Mouse (Mus musculus) CH12F3 (cell line): ENCODE data around the gene Arhgef33.
"Not testable (repeated sequence)": the region's sequence is repeated elsewhere in the genome, so short reads cannot be mapped to it uniquely, and the experiment has no call there.

Experiments used
- in situ Hi-C: fragments of 300-500 bp; cut with MboI; formaldehyde crosslinking; loops from 2 replicates; pipeline ENCODE4 v1.14.3; 2020; ENCODE audit warnings: low sequenced_read_pairs

The Arhgef33 gene

GRCm38 (mm10) chr17:80307251-80307650 lies at the start of gene Arhgef33:
Gene Arhgef33 (plus strand): TSS chr17:80307407.
- in situ Hi-C loops: no loop called here

DNA sequence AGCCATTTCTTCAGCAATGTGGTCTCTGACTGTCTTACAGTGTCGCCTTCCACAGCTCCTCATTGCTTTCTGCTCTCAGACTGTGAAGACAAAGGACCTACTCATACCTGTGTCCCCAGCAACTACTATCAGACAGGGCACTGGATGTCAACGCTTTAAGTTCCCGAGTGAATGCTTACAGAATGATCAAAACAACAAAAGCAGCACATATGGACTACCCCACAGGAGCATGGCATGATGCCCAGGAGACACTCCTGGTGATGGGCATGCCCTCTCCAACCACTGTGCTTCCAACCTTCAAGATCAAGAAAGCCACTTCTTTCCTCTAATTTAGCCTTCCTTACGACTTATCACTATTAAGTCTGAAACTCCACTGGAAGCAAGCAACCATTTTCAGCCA lies 40.1 kb upstream of the Arhgef33 start:
- in situ Hi-C loops: no loop called here

- in situ Hi-C loops: no loop called here
Observed at GRCm38 (mm10) chr17:80268151-80268550, 39.1 kb upstream of the Arhgef33 start.

DNA sequence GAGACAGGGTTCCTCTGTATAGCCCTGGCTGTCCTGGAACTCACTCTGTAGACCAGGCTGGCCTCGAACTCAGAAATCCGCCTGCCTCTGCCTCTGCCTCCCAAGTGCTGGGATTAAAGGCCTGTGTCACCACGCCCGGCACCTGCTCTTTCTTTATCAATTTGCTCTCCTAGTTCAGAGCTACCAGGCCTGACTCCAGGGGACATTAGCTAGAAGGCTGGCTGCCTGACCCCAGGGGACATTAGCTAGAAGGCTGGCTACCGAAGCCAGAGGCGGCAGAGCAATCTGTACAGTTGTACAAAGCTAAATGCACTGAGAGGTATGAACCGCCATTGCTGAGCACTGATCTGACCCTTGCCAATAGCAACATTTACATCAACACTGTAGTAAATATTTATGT lies 36.6 kb upstream of the Arhgef33 start:
- in situ Hi-C loops: not testable (repeated sequence)

DNA sequence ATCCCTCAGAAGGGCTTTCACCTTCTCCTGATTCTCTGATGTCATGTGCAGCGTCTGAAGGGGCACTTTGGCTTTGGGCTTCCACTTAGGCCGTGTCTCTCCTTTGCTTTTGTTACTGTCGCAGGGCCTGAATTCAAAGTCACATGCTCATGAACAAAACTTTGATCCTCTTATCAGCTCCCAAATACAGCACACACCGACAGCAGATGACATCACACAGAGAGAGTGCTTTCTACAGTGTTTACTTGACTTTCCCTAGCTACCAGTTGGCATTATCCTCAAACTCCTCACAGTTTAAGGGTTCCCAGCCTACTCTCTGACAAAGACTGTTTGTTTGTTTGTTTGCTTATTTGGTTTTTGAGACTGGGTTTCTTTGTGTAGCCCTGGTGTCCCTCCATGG lies 29.0 kb upstream of the Arhgef33 start:
- in situ Hi-C loops: loop anchor here (25.0 kb wide), 1 partner anchor 284 kb away; no protein-coding TSS in a partner anchor

- in situ Hi-C loops: loop anchor here (25.0 kb wide), 1 partner anchor 283 kb away; no protein-coding TSS in a partner anchor
Observed at GRCm38 (mm10) chr17:80279340-80280070, 27.7 kb upstream of the Arhgef33 start.

GRCm38 (mm10) chr17:80284446-80284845 lies 22.8 kb upstream of the Arhgef33 start:
- in situ Hi-C loops: loop anchor here (25.0 kb wide), 1 partner anchor 278 kb away; no protein-coding TSS in a partner anchor

- in situ Hi-C loops: loop anchor here (25.0 kb wide), 1 partner anchor 274 kb away; no protein-coding TSS in a partner anchor
Observed at GRCm38 (mm10) chr17:80288012-80288411, 19.2 kb upstream of the Arhgef33 start.

- in situ Hi-C loops: loop anchor here (25.0 kb wide), 1 partner anchor 273 kb away; no protein-coding TSS in a partner anchor
Observed at GRCm38 (mm10) chr17:80289280-80290073, 17.7 kb upstream of the Arhgef33 start.

- in situ Hi-C loops: loop anchor here (25.0 kb wide), 1 partner anchor 272 kb away; no protein-coding TSS in a partner anchor
Observed at GRCm38 (mm10) chr17:80290074-80290657, 17.0 kb upstream of the Arhgef33 start, which contains the start of the genes Morn2 and Dhx57. Gene Morn2 (plus strand): TSS chr17:80290203. Gene Dhx57 (minus strand): TSS chr17:80290476.

- in situ Hi-C loops: loop anchor here (25.0 kb wide), 1 partner anchor 271 kb away; no protein-coding TSS in a partner anchor
Observed at GRCm38 (mm10) chr17:80291148-80291547, 16.1 kb upstream of the Arhgef33 start.

GRCm38 (mm10) chr17:80295258-80295657 lies 11.9 kb upstream of the Arhgef33 start:
- in situ Hi-C loops: loop anchor here (25.0 kb wide), 1 partner anchor 267 kb away; no protein-coding TSS in a partner anchor

DNA sequence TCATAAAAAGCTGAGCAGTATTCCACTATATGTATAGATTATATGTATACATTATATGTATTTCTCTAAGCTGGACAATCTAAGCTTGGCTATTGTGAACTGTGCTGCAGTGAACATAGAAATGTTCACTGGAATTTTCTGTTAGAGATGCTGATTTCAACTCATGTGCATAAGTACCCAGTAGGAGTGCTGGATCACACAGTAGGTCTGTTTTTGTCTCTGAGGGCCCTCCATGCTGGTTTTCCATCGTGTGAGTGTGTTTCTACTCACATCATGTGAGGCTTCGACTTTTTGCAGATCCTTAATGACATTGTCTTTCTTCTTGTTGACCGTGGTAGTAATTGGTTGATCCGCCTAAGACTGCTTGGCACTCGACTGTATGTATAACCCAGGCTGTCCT lies 8.4 kb upstream of the Arhgef33 start:
- in situ Hi-C loops: loop anchor here (25.0 kb wide), 1 partner anchor 263 kb away; no protein-coding TSS in a partner anchor

- in situ Hi-C loops: no loop called here
Observed at GRCm38 (mm10) chr17:80311761-80312160, 4.6 kb downstream of the Arhgef33 start.

DNA sequence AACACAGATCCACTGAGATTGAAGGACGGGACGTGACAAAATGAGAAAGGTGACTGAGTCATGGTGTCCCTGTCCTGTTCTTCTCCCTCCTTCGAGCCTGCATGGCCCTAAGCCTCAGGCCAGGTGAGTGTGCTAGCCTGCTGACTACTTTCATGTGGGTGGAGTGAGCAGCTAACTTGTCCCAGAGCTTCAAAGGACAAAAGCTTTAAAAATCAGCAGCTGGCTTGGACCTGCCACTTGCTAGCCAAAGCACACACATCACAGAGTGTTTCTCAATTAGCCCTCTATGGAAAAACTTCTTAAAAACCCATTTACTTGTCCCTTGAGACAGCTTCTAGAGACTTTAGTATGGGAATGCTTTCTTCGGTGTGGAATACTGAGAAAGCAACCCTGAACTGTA lies 5.2 kb downstream of the Arhgef33 start:
- in situ Hi-C loops: no loop called here

- in situ Hi-C loops: no loop called here
Observed at GRCm38 (mm10) chr17:80322228-80322627, 15.0 kb downstream of the Arhgef33 start.

DNA sequence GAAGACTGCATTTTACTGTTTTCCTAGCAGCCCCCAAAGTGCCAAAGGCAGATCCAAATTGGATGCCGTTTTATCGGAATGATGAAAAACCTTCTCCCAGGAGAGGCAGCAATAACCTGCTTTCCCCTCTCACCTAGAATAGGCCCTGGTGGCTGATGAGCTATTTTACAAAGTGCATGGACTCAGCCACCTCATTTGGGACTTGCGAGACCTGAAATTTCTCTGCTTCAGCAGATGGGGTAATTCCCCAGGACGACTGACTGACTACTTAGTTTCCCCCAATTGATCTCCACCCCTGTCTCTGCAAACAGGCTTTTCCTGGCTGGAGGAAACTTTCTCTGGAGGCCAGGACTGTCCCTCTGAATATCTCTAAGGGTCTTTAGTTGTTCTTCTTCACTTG lies 15.8 kb downstream of the Arhgef33 start:
- in situ Hi-C loops: no loop called here

GRCm38 (mm10) chr17:80323658-80324057 lies 16.5 kb downstream of the Arhgef33 start:
- in situ Hi-C loops: no loop called here

DNA sequence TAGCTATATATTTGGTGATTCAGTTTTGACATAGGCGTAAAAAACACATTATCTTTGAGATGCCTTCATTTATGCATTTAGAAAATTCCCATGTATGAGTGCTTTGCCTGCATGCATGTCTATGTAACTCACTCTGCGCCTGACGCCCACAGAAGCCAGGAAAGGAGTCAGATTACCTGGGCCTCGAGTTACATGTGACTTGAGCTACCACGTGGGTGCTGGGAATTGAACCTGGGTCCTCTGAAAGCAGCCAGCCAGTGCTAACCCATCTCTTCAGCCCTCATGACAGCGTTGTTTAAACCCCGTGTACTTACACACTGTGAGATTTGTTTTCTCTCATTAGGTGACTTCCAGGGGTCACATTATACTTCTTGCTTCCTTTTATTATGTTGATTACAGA lies 17.3 kb downstream of the Arhgef33 start:
- in situ Hi-C loops: no loop called here

DNA sequence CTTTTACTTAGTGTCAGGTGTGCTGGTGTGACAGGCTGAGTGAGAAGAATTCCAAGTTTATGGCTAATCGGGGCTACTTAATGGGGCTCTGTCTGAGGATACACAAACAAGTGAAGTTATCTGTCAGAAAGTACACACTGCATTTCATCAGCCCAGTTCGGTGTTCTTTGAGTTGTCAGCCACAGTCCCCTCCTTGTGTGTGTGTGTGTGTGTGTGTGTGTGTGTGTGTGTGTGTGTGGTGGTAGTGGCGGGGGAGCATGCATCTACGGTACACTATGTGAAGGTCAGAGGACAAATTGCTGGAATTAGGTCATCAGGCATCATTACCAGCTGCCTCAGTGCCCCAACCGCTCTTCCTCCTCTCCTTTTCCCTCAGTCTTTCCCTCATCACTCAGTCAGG lies 18.2 kb downstream of the Arhgef33 start:
- in situ Hi-C loops: no loop called here

DNA sequence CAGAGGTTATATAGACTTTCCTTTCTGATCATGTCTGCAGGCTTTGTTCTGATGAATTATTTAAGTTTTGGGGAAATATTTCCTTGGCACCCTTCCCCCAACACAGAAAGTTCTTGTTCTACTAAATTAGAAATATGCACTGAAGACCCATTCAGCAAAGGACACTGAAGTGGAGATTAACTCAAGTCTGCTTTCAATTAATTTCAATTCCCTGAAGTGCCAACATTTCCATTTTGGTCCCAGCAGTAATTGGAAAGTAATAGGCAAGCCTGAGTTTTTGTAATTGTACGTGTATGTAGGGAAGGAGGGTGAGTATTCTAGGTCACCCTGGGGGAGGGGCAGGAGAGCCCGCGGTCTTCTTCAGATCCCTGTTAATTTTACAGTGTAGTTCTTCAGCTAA lies 19.2 kb downstream of the Arhgef33 start:
- in situ Hi-C loops: no loop called here
